Mouse (Mus musculus) induced T-regulatory cell, adult 2 months (primary cell): ENCODE data around the gene Plet1.
A peak's percentile ranks its signal among the peaks of the same experiment; 100 is the strongest.

Source experiments
- DNase-seq: peaks from one replicate; pipeline ENCODE4 v3.0.0-alpha.2; 2012; ENCODE audit warnings: low read depth

The Plet1 gene

DNA sequence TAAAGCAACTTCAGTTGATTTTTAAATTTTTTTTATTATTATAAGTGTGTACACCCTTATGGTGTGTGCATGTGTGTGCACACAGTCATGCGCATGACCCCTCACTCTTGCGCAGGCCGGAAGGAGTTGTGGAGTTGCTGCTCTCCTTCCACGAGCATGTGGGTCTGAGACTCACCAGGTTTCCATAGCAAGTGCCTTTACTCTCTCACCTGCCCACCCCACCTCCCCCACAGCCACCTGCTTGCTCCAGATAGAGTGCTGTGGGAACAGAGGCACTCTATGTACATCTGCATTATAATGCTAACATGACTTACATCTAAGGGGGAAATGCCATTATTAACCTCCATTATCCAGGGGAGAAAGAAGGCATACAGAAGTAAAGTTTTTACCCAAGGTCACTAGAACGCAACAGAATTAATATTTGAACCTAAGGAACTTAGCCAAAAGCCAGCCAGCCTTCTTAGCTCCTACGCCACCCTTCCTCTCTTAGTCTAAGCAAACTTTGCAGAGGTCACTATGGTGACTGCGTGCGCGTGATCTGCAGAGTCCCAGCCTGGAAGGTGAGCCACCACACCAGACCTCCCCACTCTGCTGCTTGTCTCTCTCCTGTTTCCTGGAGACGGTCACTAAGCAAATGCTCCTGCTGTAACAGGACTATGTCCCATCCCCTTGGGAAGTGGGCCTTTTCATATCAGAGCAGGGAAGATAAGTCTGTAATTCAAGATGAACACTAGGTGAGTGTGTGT lies 1.3 kb downstream of the Plet1 start:
- no peak for DNase-seq

DNA sequence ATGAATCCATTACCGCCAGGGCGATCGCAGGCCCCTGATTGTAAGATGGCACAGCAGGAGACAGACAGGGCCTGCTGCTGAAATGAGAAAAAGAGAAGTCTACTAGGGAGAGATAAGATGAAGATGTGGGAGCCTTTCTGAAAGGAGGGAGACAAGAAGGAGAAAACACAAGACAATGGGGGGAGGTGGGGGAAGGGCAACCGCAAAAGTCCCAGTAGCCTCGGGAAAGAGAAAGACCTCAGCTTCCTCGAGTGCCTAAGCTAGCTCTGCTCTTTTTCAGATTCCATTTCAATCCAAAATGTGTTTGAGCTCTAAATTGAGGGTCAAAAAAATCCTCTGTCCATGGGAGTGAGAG lies 1.8 kb downstream of the Plet1 start:
- DNase-seq: no peak

DNA sequence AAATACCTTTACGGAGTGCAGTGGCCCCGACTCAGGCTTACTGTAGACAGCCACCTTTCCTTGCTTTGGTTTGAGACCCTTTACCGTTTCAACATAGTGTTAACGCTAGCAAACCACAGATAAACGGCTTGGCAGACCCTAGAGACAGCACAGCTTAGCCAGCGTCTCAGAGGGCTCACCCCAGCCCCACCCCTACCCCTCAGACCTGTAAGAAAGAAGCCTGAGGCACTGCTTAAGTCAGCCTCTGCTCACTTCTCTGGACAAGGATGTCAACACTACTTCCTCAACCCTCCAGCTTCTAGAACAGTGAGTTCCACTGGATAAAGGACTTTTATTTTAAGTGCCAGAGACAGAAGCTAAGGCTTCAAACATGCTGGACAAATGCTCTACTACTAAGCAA lies 2.2 kb downstream of the Plet1 start:
- DNase-seq: no peak

DNA sequence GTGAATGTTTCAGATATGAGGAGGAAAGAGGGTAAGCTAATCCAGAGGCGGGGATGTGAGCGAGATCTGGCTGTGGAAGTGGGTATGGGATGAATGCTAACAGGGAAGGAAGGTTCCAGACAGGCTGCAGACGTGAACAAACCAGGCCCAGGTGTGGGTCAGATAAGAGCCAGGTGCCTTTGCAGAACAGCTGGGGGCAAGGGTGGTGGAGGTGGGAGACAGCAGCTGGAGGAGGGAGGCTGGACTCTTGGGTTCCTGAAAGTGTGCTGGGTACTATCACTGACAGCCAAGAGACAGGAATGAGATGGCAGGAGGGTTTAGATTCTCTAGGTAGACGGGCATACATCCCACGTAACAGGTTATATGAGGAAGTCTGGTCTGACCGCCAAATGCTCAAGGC lies 2.8 kb downstream of the Plet1 start:
- DNase-seq: no peak

DNA sequence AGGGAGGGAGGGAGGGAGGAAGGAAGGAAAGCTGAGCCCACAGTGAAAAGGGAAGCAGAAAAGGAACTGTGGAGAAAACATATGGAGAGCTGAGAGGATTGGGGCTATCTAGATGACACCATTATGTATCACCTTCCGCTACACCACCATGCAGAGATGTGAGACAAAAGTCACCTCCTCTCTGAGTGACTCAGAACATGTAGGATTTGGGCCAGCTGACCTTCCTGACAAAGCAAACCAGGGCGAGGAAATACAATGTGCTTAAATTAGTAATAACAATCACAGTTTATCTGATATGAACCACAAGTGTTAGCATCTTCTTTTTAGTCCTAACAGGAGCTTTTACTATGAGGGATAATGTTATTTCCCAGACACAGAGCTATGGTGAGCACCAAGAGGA lies 3.2 kb downstream of the Plet1 start:
- no peak for DNase-seq

DNA sequence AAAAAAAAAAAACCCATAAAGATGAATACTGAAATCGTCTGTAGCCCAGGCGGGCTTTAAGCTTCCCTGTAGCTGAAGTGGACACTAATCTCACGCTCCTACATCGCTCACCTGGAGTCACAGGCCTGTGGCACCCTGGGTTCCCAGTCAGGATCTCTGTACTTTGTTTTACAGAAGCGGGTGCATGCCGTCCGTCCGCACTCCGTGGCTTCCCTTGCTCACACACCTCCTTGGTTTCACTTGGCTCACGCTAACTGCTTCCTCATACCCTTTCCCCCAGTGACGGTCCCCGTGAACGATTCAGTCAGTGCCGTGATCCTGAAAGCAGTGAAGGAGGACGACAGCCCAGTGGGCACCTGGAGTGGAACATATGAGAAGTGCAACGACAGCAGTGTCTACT lies 4.5 kb downstream of the Plet1 start:
- peak; percentile 44 for DNase-seq

DNA sequence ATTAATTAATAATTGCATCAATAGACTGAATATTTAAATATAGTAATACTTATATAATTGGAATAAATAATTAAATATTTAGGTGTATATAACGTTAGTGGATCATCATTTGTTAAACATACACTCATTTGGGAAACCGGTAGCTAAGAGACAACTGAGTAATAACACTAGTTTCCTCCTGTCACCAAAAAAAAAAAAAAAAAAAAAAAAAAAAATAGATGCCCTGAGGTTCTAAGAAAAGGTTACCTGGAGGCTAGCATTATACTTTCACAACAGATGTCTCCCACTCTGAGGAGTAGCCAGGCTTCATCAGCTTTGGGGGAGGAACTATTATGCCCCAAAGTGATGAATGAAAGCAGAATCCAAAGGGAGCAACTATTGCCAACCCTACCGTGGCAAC lies 5.5 kb downstream of the Plet1 start:
- DNase-seq: peak; percentile 32

DNA sequence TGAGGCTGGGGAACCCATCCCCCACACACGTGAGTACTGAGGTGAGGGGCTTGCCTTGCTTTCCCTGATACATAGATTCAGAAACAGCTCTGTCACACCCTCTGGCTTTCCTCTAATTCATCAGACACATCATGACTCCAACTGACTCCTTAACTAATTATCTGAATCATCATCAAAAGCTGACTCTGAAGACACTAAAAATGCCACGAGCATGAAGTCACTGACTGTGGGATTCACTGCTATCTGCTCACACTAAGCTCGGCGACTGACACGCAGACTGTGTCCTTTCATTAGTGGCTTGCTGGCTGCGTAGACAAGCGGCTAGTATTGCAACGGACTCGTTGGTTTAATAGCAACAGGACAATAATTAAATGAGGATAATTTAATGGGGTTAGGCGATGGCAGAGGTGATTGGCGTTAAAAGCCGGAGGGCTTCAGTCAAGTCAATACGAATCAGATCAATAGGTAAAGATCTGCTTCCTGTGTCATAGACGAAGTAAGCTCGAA lies 6.2 kb downstream of the Plet1 start:
- DNase-seq: no peak

DNA sequence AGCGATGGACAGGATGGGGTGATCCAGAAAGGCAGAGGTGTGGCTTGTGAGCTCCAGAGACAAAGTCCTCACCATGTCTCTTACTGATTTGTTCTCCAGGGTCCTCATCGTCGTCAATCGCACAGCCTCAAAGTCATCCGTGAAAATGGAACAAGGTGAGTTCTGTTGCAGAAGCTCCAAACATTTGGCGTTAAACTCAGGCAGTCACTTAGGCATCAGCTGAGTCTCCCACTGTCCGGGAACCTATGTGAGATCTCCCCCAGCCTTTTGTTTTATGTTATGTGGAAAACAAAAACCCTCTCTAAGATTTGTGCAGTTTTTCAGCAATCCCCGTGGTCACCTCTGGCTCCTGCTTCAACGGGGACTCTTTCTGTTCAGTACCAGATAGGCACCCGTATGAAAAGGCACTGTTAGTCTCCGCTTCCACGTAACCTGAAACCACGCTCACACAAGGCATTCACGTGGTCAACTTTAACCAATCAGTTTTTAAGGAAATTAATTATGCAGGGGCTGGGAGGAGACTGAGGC lies 6.7 kb downstream of the Plet1 start:
- peak; percentile 77 for DNase-seq

DNA sequence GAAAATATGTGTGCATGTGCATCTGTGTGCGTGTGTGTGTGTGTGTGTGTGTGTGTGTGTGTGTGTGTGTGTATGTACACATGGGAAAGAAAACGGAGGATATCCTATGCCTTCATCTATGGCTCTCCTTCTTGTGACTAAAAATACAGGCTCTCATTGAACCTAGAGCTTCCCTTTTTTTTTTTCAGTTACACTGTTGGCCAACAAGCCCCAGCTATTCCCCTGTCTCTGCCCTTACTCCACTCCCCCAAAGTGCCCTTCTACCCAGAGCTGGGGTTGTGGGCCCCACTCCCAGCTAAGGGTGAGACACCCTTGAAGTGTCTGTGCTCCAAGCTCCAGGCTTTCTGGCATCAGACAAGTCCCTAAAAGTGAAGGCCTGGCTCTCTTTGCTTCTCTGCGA lies 8.6 kb downstream of the Plet1 start:
- DNase-seq: no peak

DNA sequence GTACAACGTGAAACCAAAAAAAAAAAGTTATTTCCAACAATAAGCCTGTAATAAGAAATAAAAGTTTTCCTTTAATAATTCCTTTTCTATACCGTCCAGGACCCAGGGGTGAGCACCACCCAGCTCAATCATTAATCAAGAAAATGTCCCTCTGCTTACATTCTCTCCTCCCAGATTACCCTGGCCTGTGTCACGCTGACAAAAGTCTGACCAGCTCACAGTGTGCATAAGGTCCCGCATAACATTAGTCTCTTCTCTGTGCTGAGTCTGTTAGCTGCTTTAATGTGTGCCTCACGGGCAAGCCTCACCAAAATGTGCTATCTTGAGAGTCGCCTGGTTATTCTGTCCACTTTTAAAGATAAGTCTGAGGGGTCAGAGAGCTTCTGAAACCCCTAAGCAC lies 11.1 kb downstream of the Plet1 start:
- no peak for DNase-seq

DNA sequence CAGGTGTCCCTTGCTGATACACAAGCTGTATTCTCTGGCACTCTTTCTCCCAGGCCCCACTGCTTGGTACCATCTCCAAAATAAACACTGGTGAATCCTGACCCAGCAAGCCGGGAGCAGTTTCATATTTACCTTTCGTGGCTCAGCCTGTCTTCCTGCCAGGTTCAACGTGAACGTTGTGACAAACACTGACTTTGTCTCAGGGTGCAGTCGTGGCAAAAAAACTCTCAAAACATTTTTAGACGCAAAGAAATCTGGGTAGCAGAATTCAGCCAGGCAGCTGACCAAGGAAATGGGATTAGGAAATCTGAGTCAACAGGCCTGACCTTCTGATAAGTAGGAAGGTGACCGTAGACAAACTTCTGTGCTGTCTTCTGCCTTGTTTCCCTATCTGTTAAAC lies 13.2 kb downstream of the Plet1 start:
- no peak for DNase-seq

DNA sequence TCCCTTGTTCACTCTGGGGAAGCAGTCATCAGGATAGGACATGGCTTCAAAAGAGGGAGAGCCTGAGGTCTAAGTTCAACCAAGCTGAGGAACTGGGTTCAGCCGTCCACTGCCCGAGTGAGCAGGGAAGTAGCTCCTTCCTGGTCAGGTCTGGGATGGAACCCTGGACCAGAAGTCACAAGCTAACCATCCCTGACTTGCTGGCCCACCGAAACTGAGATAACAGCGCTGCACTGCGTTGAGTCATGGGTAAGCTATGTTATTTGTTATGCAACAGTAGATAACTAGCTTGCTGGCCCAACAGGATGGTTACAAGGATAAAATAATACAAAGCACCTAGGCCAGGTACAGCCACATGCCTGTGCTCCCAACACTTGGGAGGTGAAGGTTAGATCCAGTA lies 21.1 kb downstream of the Plet1 start:
- no peak for DNase-seq

DNA sequence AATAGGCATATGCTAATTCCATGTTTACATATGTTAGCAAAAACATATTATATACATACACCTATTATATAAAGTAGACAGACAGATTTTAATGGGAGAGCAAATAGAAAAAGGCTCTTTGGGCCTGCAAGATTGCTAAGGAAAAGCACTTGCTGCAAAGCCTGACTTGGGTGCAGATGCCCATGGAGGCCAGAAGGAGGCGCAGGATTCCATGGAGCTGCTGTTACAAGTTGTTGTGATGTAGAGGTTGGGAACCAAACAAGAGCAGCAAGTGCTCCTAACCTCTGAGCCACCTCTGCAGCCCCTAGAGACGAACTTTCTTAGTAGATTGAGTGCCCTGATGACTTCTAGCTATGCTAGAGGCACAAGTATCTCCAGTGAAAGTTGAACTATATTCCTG lies 24.5 kb downstream of the Plet1 start:
- DNase-seq: peak; percentile 62

DNA sequence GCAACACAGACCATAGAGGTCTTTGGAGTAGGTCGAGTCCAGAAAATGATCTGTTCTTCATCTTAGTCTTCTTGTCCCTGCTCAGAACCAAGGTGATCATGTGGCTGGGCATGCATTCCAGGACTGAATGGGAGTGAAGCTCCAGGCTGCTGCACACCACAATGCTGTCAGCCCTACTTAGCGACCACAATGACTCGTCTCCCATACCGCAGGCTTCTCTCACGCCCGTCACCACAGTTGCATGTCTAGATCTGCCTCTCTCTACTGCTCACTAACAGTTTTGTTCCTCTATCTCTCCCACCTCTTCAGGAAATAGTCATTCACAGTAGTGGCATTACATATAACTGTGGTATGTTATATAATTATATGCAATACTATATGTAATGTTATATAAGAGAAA lies 26.4 kb downstream of the Plet1 start:
- no peak for DNase-seq

DNA sequence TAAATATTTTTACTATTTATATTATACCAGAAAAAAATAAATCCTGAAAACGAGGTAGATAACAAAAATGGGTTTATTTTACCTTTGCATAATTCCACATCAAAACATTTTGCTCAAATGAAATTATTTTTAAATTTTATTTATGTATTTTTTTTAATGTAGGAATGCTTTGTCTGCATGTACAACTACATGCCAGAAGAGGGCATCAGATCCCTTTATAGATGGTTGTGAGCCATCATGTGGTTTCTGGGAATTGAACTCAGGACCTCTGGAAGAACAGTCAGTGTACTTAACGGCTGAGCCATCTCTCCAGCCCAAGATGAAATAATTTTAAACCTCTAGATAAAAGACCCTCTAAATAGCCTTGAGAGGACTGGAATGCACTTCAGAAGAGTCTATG lies 27.2 kb downstream of the Plet1 start:
- no peak for DNase-seq

DNA sequence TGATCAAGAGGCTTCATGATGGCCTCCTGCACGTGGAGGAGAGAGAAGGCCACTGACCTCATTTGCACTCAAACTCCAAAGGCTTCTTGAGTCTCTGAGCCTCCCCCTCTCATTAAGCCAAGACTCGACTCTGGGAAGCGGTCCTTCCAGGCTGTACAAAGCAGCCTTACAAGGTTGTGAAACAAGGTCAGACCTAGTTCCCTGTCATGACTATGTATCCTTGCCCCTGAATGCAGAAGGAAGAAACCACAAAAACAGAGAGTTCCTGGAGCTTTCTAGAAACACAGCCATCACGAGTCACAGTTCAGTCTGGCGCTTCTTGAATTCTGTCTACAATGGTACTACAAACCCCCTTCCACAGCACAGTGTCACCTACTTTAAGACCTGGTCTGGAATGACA lies 28.2 kb downstream of the Plet1 start:
- no peak for DNase-seq

DNA sequence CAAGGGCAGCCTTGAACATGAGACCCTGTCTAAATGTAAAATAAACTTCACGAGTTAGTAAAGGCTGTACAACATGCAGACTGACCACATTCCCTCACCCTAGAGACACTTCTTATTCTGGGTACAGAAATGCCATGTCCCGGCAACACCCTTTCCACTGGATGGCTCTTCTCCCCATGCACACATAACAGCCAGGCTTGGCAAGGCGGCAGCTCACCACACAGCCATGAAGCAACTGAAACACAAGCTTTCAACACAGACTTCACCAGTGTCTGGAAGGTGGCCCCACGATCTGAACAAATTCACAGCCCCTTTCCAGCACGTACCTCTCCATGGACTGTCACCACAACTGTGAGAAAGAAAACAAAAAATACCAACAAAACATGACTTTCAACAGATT lies 30.6 kb downstream of the Plet1 start:
- DNase-seq: no peak

DNA sequence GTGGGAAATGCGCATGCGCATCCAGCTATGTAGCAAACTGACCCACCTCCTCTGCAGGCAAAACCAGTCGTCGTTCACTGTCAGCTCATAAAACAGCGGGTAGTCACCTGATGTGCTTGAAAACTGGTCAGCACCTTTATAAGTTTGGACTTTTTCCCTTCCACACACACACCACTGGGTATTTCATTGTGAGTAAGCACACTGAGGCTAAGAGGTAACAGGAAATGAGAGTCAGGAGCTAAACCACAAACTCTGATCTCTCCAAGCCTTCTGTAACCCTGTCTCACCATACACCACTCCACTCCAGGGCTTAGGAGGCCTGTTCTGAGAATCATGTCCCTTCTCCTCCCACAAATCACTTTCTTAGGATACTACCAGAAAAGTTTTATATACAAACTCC lies 31.3 kb downstream of the Plet1 start:
- DNase-seq: peak; percentile 36

DNA sequence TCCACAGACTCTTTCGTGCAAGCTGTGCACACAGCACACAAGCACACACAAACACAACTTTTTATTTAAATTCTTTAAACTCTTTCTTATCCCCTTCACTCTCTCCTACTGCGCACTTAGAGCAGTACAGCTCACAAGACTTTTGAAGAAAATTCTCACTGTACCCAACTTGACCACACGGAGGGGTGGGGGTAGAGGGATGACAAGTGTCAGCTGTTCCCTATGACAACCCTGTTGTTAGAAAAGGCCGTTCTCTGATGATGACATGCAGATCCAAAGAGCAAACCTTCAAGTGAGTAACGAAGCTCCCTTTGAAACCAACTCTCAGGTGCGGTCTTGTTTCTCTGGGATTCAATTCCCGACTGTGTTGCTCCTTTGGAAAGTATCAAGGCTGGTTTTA lies 33.5 kb downstream of the Plet1 start:
- DNase-seq: peak; percentile 78

DNA sequence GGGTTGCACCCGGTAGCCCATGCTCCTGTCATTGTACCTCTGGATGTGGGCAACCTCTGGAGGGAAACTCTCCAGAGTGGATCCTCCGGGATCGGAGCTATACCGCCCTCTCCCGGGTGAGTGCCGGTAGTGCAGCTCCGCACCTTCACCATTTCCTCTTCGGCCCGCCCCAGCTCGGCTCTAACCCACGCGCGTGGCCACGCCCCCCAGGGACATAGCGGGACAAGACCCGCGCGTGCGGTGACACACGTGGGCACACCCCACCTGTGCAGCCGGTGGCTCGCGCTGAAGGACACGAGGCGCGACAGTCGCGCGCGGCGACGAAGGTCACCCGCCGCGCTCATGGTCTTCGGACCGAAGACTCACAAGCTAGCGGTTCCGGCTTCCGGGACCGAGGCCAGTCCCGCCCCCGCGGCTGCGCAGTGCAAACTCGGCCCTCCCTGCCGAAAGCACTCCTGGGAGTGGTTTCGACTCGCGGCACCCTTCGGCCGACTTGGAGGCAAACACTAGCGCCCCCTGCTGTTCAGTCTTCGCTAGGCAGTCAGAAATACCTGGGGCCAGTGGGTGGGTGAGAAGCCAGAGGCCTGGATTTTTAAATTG lies 34.1 kb downstream of the Plet1 start, which contains the start of gene Pts:
Gene Pts, minus strand, starts transcription at position 432 of the 600 bp plus-strand sequence.
- DNase-seq: peak; percentile 99

DNA sequence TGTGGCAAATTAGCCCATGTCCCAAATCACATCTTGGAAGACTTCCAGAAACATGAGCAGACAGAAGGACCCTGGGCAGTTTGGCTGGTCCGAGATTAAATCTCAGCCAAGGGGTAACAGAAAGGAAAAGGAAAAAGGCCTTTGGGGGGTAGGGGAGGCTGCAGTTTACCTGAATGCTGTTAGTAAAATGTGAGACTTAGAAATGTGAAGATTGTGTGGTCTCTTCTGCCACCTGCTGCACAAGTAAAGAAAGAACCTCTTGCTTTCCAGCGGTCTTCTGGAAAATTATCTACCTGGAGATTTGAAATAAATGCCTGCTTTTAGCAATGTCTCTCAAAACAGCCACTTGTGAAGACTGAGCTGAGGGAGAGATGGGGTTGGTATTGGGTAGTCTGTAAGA lies 36.6 kb downstream of the Plet1 start:
- peak; percentile 75 for DNase-seq

DNA sequence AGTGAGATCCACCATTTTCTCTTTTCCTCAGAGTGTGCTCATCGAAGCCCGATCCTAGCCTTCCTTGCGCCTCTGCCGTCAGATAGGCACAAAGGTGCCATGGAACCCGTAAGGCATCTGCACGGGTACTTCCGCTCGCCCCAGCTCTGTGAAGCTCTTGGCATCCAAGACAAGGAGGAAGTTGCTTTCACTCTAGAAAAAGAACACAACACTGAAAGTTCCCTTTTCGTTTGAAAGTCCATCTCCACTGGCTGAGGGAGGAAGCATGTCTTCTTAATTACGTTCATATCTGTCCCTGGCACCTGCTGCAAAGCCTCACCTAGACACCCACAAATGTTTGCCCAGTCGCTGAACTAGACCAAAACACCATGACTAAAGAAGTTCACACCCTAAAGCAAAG lies 39.0 kb downstream of the Plet1 start:
- peak; percentile 77 for DNase-seq

DNA sequence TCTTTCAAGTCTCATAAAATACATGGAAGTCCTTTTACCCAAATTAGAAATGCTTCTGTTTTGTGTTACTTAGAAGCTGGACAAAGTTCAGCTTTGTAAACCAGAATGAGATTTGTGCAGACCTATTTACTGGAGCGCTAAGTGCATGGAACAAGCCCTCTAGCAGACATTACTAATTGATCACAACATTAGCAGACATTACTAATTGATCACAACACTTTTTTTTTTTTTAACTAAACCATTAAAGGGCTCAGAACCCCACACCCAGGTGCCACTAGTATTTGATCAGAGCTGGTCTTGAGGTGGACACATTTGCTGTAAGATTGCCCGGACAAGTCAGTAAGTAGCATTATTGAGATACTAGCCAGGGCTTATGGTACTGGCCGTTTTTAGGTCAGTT lies 39.5 kb downstream of the Plet1 start:
- no peak for DNase-seq
